Mouse (Mus musculus) bone marrow, adult 2 months (tissue): Measurements from ENCODE around the gene Gm29797. TPM values are rescaled to one million over a fixed set of nuclear protein-coding genes. Genes with fewer than 3 reads are reported as not detected.

Experiments used
- H3K27ac ChIP-seq: fragments of 200-500 bp; 2 replicates; pipeline ENCODE4 v1.5.1; 2012; ENCODE audit warnings: low read depth, mild to moderate bottlenecking, control low read depth, inconsistent platforms, low read length; ENCODE audit not compliant: control insufficient read depth, poor library complexity, insufficient read depth
- H3K4me1 ChIP-seq: fragments of 200-500 bp; 2 replicates; pipeline ENCODE4 v1.6.1; 2011; ENCODE audit warnings: low read length; ENCODE audit not compliant: control insufficient read depth, insufficient read depth
- H3K4me3 ChIP-seq: fragments of 200-500 bp; replicated peaks from 2 replicates; pipeline ENCODE3; 2011; ENCODE audit warnings: mild to moderate bottlenecking, low read depth, low read length, control low read depth; ENCODE audit not compliant: control insufficient read depth
- CTCF ChIP-seq: fragments of 200-500 bp; IDR thresholded peaks from 2 replicates; pipeline ENCODE4 v1.5.1; 2011; ENCODE audit warnings: low read length, control low read depth; ENCODE audit not compliant: control insufficient read depth, insufficient read depth
- POLR2A ChIP-seq: fragments of 200-500 bp; IDR thresholded peaks from 2 replicates; pipeline ENCODE4 v1.6.1; 2011; ENCODE audit warnings: low read depth, mild to moderate bottlenecking, control low read depth, low read length, borderline replicate concordance; ENCODE audit not compliant: control insufficient read depth
- WGBS: fragments of 180-500 bp; shearing (Covaris S2); methylation state at CpG from one replicate; pipeline ENCODE4 v1.1.7; 2018; 5-methylcytosine and 5-hydroxymethylcytosine counted together
- polyA plus RNA-seq: library from polyadenylated mRNA; stranded (reverse); fragments of >200 nt; gene quantifications from 2 replicates; pipeline ENCODE4 v1.2.4, GENCODE M21; 2011; ENCODE audit warnings: low replicate concordance; ENCODE audit not compliant: missing spikeins, insufficient read depth, insufficient read length

The Gm29797 gene
- polyA plus RNA-seq, 1 experiment: not detected

- Histone ChIP-seq H3K4me3 (peak overlapping the region; percentile 25), H3K4me1 (no peaks in the 10 kb centered on the region), H3K27ac (no peak overlapping the region)
- 2% methylated on average over 14 of the region's 14 CpGs for WGBS
- no peak for TF ChIP-seq POLR2A
- TF ChIP-seq CTCF: no peak
These were observed 18.6 kb downstream of the Gm29797 start for GRCm38 (mm10) chr2:181675454-181675853.

DNA sequence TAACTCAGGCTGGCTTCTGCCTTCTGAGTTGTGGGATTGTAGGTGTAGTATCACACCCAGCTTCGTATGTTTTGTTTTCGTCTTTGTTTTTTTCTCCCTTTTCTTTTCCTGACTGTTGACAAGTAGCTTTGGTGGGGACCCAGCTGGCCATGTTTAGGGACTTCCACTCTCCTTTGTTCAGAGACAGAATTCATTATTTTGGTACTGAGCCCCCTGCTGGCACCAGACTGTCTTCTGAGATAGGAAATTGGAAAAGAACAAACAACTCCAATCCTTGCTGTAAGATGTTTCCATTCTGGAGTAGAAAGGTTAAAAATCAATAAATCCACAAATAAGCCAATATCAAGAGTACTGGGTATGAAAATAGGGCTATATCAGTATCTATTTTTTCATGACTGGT, 19.6 kb downstream of the Gm29797 start:
- no peaks in the 10 kb centered on the region; the same call in 1 of the 2 replicates for H3K4me1 ChIP-seq
- H3K4me3 ChIP-seq: no peak overlapping the region
- TF ChIP-seq CTCF (no peak), POLR2A (no peak)
- 23% methylated on average over 2 of the region's 2 CpGs for WGBS
- H3K27ac ChIP-seq: no peak overlapping the region

GRCm38 (mm10) chr2:181677096-181677754, 20.4 kb downstream of the Gm29797 start:
- Histone ChIP-seq H3K27ac (no peak overlapping the region), H3K4me3 (no peak overlapping the region), H3K4me1 (no peaks in the 10 kb centered on the region; the same call in 1 of the 2 replicates)
- 78% methylated on average over 5 of the region's 5 CpGs for WGBS
- TF ChIP-seq POLR2A (no peak), CTCF (no peak)

DNA sequence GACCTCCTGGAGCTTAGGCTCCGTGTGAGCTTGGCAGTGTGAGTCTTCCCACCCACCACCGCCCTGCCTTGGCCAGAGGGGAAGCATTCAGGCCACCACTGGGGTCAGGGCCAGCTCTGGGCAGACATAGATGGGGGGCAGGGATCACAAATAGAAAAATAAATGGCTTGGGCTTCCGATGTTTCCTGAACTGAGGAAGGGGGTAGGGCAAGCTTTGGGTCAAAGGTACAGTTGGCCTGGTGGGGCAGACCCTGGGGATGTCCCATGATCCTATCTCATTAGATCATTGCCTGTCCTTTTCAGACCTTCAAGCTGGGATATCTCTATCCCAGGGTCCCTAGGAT, 20.9 kb downstream of the Gm29797 start:
- Histone ChIP-seq H3K4me1 (no peaks in the 10 kb centered on the region; the same call in 1 of the 2 replicates), H3K4me3 (no peak overlapping the region), H3K27ac (no peak overlapping the region)
- no peak for TF ChIP-seq CTCF
- TF ChIP-seq POLR2A: no peak
- 55% methylated on average over 3 of the region's 3 CpGs for WGBS

- Histone ChIP-seq H3K27ac (no peak overlapping the region), H3K4me1 (no peaks in the 10 kb centered on the region; the same call in 1 of the 2 replicates), H3K4me3 (no peak overlapping the region)
- TF ChIP-seq CTCF: peak; percentile 91
- TF ChIP-seq POLR2A: no peak
- 45% methylated on average over 1 of the region's 1 CpGs for WGBS
These were observed 21.9 kb downstream of the Gm29797 start for GRCm38 (mm10) chr2:181678780-181679179.

- peak within 1 kb of the TSS; percentile 64 for H3K27ac ChIP-seq
- under 1% methylated on average over 69 of the region's 69 CpGs for WGBS
- H3K4me3 ChIP-seq: peak within 1 kb of the TSS; percentile 97
- peak; percentile 0; the same call in 1 of the 2 replicates for TF ChIP-seq CTCF
- peak; percentile 39; the same call in 1 of the 2 replicates for TF ChIP-seq POLR2A
- H3K4me1 ChIP-seq: no peaks in the 10 kb centered on the region; the same call in 1 of the 2 replicates
These were observed 23.3 kb downstream of the Gm29797 start, which contains the start of gene Tcea2 for GRCm38 (mm10) chr2:181679951-181680715. TSS of gene Tcea2 (plus strand) at chr2:181680310.

GRCm38 (mm10) chr2:181680716-181681117, 23.9 kb downstream of the Gm29797 start:
- WGBS: 7% methylated on average over 7 of the region's 7 CpGs
- no peaks in the 10 kb centered on the region; the same call in 1 of the 2 replicates for H3K4me1 ChIP-seq
- peak overlapping the region; percentile 76 for H3K4me3 ChIP-seq
- H3K27ac ChIP-seq: peak overlapping the region; percentile 64
- no peak for TF ChIP-seq POLR2A
- no peak for TF ChIP-seq CTCF

- Histone ChIP-seq H3K4me3 (no peak overlapping the region), H3K27ac (no peak overlapping the region), H3K4me1 (no peaks in the 10 kb centered on the region; the same call in 1 of the 2 replicates)
- WGBS: 48% methylated on average over 1 of the region's 1 CpGs
- TF ChIP-seq POLR2A (no peak), CTCF (no peak)
These were observed 25.1 kb downstream of the Gm29797 start for GRCm38 (mm10) chr2:181681978-181682377.
